Mouse (Mus musculus): ENCODE measurements around the gene Znrd1. TPM values are rescaled to one million over a fixed set of nuclear protein-coding genes. Genes with fewer than 3 reads are reported as not detected.

Gene Znrd1
- polyA plus RNA-seq, 1 experiment, result 58.6 TPM

- no peaks in the 10 kb centered on the region for H3K79me2 ChIP-seq (ENCODE audit: control insufficient read depth, insufficient read depth)
- H3K4me3 ChIP-seq, result no peak within 1 kb of the TSS
- TF ChIP-seq MYOD1 (IDR thresholded peaks at IDR 0.05; ENCODE audit: control insufficient read depth in 1 of 3, insufficient read length in 2 of 3, low read depth in 2 of 3), result no peak
- no peak within 1 kb of the TSS for H3K4me2 ChIP-seq (ENCODE audit: low read depth)
- no peaks in the 10 kb centered on the region for H3K36me3 ChIP-seq (ENCODE audit: control insufficient read depth, insufficient read depth)
- no peak within 1 kb of the TSS for H3ac ChIP-seq (ENCODE audit: control insufficient read depth, insufficient read length)
- H3K27me3 ChIP-seq (ENCODE audit: control insufficient read depth, insufficient read depth, insufficient read length), result no peaks in the 10 kb centered on the region
Observed at GRCm38 (mm10) chr17:36942791-36943471, 15.4 kb downstream of the Znrd1 start, which contains the start of gene Rnf39. Gene Rnf39, plus strand, starts transcription at chr17:36942918.

GRCm38 (mm10) chr17:36942391-36942790 lies 16.0 kb downstream of the Znrd1 start:
- Histone ChIP-seq H3K27me3 (ENCODE audit: control insufficient read depth, insufficient read depth, insufficient read length) (no peaks in the 10 kb centered on the region), H3K79me2 (ENCODE audit: control insufficient read depth, insufficient read depth) (no peaks in the 10 kb centered on the region), H3K4me3 (no peak overlapping the region), H3K36me3 (ENCODE audit: control insufficient read depth, insufficient read depth) (no peaks in the 10 kb centered on the region), H3ac (ENCODE audit: control insufficient read depth, insufficient read length) (no peak overlapping the region), H3K4me2 (ENCODE audit: low read depth) (no peak overlapping the region)
- TF ChIP-seq TCF3 (IDR thresholded peaks at IDR 0.05; ENCODE audit: insufficient read length, low read depth) (no peak), REST (IDR thresholded peaks at IDR 0.05; ENCODE audit: insufficient read depth, insufficient read length) (no peak), MYOD1 (IDR thresholded peaks at IDR 0.05; ENCODE audit: control insufficient read depth in 1 of 3, insufficient read length in 2 of 3, low read depth in 2 of 3) (no peak), CEBPB (IDR thresholded peaks at IDR 0.05; ENCODE audit: insufficient read depth, poor library complexity, severe bottlenecking) (no peak), MYOG (IDR thresholded peaks at IDR 0.05; ENCODE audit: control insufficient read depth in 1 of 3, insufficient read depth in 1 of 3, insufficient read length in 2 of 3, low read depth in 2 of 3) (no peak), USF1 (IDR thresholded peaks at IDR 0.05; ENCODE audit: low read depth) (no peak), SRF (IDR thresholded peaks at IDR 0.05; ENCODE audit: control insufficient read depth, insufficient read length, low read depth) (no peak), POLR2AphosphoS2 (IDR thresholded peaks at IDR 0.05; ENCODE audit: insufficient read length, low read depth) (no peak)

- Histone ChIP-seq H3K36me3 (ENCODE audit: control insufficient read depth, insufficient read depth) (no peaks in the 10 kb centered on the region), H3K4me3 (no peak overlapping the region), H3ac (ENCODE audit: control insufficient read depth, insufficient read length) (no peak overlapping the region), H3K27me3 (ENCODE audit: control insufficient read depth, insufficient read depth, insufficient read length) (no peaks in the 10 kb centered on the region), H3K4me2 (ENCODE audit: low read depth) (no peak overlapping the region), H3K79me2 (ENCODE audit: control insufficient read depth, insufficient read depth) (no peaks in the 10 kb centered on the region)
- no peak for TF ChIP-seq MYOD1 (IDR thresholded peaks at IDR 0.05; ENCODE audit: control insufficient read depth in 1 of 3, insufficient read length in 2 of 3, low read depth in 2 of 3)
- TF ChIP-seq REST (IDR thresholded peaks at IDR 0.05; ENCODE audit: insufficient read depth, insufficient read length), result no peak
- TF ChIP-seq TCF12 (IDR thresholded peaks at IDR 0.05; ENCODE audit: insufficient read depth, poor library complexity, severe bottlenecking), result no peak
Observed at GRCm38 (mm10) chr17:36938056-36938455, 20.3 kb downstream of the Znrd1 start.

GRCm38 (mm10) chr17:36931806-36932205 lies 26.6 kb downstream of the Znrd1 start:
- Histone ChIP-seq H3ac (ENCODE audit: control insufficient read depth, insufficient read length) (no peak overlapping the region), H3K4me2 (ENCODE audit: low read depth) (peak overlapping the region; percentile 51), H3K79me2 (ENCODE audit: control insufficient read depth, insufficient read depth) (no peaks in the 10 kb centered on the region), H3K27me3 (ENCODE audit: control insufficient read depth, insufficient read depth, insufficient read length) (no peaks in the 10 kb centered on the region), H3K36me3 (ENCODE audit: control insufficient read depth, insufficient read depth) (no peaks in the 10 kb centered on the region), H3K4me3 (no peak overlapping the region)
- TF ChIP-seq MYOG (IDR thresholded peaks at IDR 0.05; ENCODE audit: control insufficient read depth in 1 of 3, insufficient read depth in 1 of 3, insufficient read length in 2 of 3, low read depth in 2 of 3) (no peak), TCF3 (IDR thresholded peaks at IDR 0.05; ENCODE audit: insufficient read length, low read depth) (no peak), REST (IDR thresholded peaks at IDR 0.05; ENCODE audit: insufficient read depth, insufficient read length) (no peak), E2F4 (IDR thresholded peaks at IDR 0.05; ENCODE audit: insufficient read depth) (no peak), MYOD1 (IDR thresholded peaks at IDR 0.05; ENCODE audit: control insufficient read depth in 1 of 3, insufficient read length in 2 of 3, low read depth in 2 of 3) (no peak), USF1 (IDR thresholded peaks at IDR 0.05; ENCODE audit: low read depth) (no peak), MAX (IDR thresholded peaks at IDR 0.05; ENCODE audit: low read depth) (no peak), SRF (IDR thresholded peaks at IDR 0.05; ENCODE audit: control insufficient read depth, insufficient read length, low read depth) (no peak)

- H3ac ChIP-seq (ENCODE audit: control insufficient read depth, insufficient read length), result no peak overlapping the region
- peak overlapping the region; percentile 51 for H3K4me2 ChIP-seq (ENCODE audit: low read depth)
- H3K36me3 ChIP-seq (ENCODE audit: control insufficient read depth, insufficient read depth), result no peaks in the 10 kb centered on the region
- TF ChIP-seq E2F4 (IDR thresholded peaks at IDR 0.05; ENCODE audit: insufficient read depth) (no peak), POLR2AphosphoS2 (IDR thresholded peaks at IDR 0.05; ENCODE audit: insufficient read length, low read depth) (no peak), USF1 (IDR thresholded peaks at IDR 0.05; ENCODE audit: low read depth) (no peak), MYOD1 (IDR thresholded peaks at IDR 0.05; ENCODE audit: control insufficient read depth in 1 of 3, insufficient read length in 2 of 3, low read depth in 2 of 3) (no peak), REST (IDR thresholded peaks at IDR 0.05; ENCODE audit: insufficient read depth, insufficient read length) (no peak), TCF3 (IDR thresholded peaks at IDR 0.05; ENCODE audit: insufficient read length, low read depth) (no peak), MYOG (IDR thresholded peaks at IDR 0.05; ENCODE audit: control insufficient read depth in 1 of 3, insufficient read depth in 1 of 3, insufficient read length in 2 of 3, low read depth in 2 of 3) (no peak), CEBPB (IDR thresholded peaks at IDR 0.05; ENCODE audit: insufficient read depth, poor library complexity, severe bottlenecking) (no peak), POLR2A (IDR thresholded peaks at IDR 0.05; ENCODE audit: insufficient read length, low read depth) (no peak)
- H3K79me2 ChIP-seq (ENCODE audit: control insufficient read depth, insufficient read depth), result no peaks in the 10 kb centered on the region
- H3K27me3 ChIP-seq (ENCODE audit: control insufficient read depth, insufficient read depth, insufficient read length), result no peaks in the 10 kb centered on the region
- peak overlapping the region; percentile 3 for H3K4me3 ChIP-seq
Observed at GRCm38 (mm10) chr17:36931130-36931529, 27.2 kb downstream of the Znrd1 start.
